Comparison of ENCODE assay signal across 9 mouse cellular contexts in genomic region chr9:124118489-124118888, GRCm38 (mm10). TPM values are rescaled to one million over a fixed set of nuclear protein-coding genes. Genes with fewer than 3 reads are reported as not detected.
A peak's percentile ranks its signal among the peaks of the same experiment; 100 is the strongest.
DNase-seq lines count a peak whose midpoint lies in the region; ATAC-seq and TF ChIP-seq lines count a peak whose summit lies in the region.
"Had no signal": no experiment of that assay in that cellular context is flagged by ENCODE, and none has a peak within 500 bp of the region (broad histone marks: within the 10 kb centered on the region; RNA-seq: fewer than 3 reads in every experiment).

No protein-coding gene starts in this region.

- no peak overlapping the region for H3K4me3 ChIP-seq in layer of hippocampus, adult 2 months
- no peak overlapping the region for H3K4me3 ChIP-seq in liver, embryonic 12.5 days
- no peak overlapping the region for H3K4me3 ChIP-seq in limb, embryonic 10.5 days
- H3K4me3 ChIP-seq: embryonic facial prominence, embryonic 12.5 days had no signal

- no peaks in the 10 kb centered on the region for H3K27me3 ChIP-seq in liver, embryonic 12.5 days (replicated peaks)
- no peaks in the 10 kb centered on the region for H3K27me3 ChIP-seq in limb, embryonic 10.5 days (ENCODE audit: low read depth, poor library complexity, severe bottlenecking)
- H3K27me3 ChIP-seq: embryonic facial prominence, embryonic 12.5 days had no signal

- no peak overlapping the region for H3K9ac ChIP-seq in liver, embryonic 12.5 days
- H3K9ac ChIP-seq: embryonic facial prominence, embryonic 12.5 days had no signal

- H3K4me1 ChIP-seq in liver, embryonic 12.5 days = peaks cover 7% of the 10 kb centered on the region
- no peaks in the 10 kb centered on the region for H3K4me1 ChIP-seq in limb, embryonic 10.5 days
- H3K4me1 ChIP-seq: embryonic facial prominence, embryonic 12.5 days had no signal

- TF ChIP-seq CTCF in layer of hippocampus, adult 2 months (conservative IDR thresholded peaks at IDR 0.05) = peak; percentile 58

- ATAC-seq in liver, embryonic 12.5 days = peak; percentile 62; the same call in 1 of the 2 replicates

- no peak for DNase-seq in layer of hippocampus, adult 2 months (ENCODE audit: low spot score in 2 of 2)
- no peak for DNase-seq in layer of hippocampus, adult 8-10 months (ENCODE audit: low spot score in 2 of 2)
- DNase-seq in R1 (ENCODE audit: low read depth, low spot score) = peak; percentile 16
- peak; percentile 41 to 70 for DNase-seq in spleen, adult 18-20 months
- no peak for DNase-seq in limb, embryonic 10.5 days (ENCODE audit: low spot score)
- DNase-seq in frontal cortex, postnatal 25 days (ENCODE audit: low spot score in 2 of 2) = no peak
- DNase-seq in gastrocnemius, postnatal 4 days (ENCODE audit: low spot score in 2 of 2) = no peak

- no peaks in the 10 kb centered on the region for H3K36me3 ChIP-seq in liver, embryonic 12.5 days
- H3K36me3 ChIP-seq in limb, embryonic 10.5 days = no peaks in the 10 kb centered on the region
- H3K36me3 ChIP-seq: embryonic facial prominence, embryonic 12.5 days had no signal

- H3K9me3 ChIP-seq in liver, embryonic 12.5 days (replicated peaks) = no peaks in the 10 kb centered on the region
- no peaks in the 10 kb centered on the region for H3K9me3 ChIP-seq in limb, embryonic 10.5 days (replicated peaks)
- H3K9me3 ChIP-seq: embryonic facial prominence, embryonic 12.5 days had no signal

- no peak overlapping the region for H3K4me2 ChIP-seq in liver, embryonic 12.5 days
- H3K4me2 ChIP-seq: embryonic facial prominence, embryonic 12.5 days had no signal

- no peak overlapping the region for H3K27ac ChIP-seq in layer of hippocampus, adult 2 months
- H3K27ac ChIP-seq in liver, embryonic 12.5 days = no peak overlapping the region
- H3K27ac ChIP-seq in limb, embryonic 10.5 days = no peak overlapping the region
- H3K27ac ChIP-seq: embryonic facial prominence, embryonic 12.5 days had no signal

- 81% methylated on average over 1 of the region's 1 CpGs for WGBS in liver, embryonic 12.5 days (ENCODE audit: insufficient replicate concordance)
- 94% methylated on average over 1 of the region's 1 CpGs for WGBS in limb, embryonic 10.5 days

RNA-seq across cellular contexts. Expression of gene Ccr5, which starts 2.9 kb away (rescaled TPM):
- 10 to 100 TPM in 1 of 2 experiments, 1 to 10 TPM in 1; 7.9 to 10.2 TPM for total RNA-seq in layer of hippocampus, adult 2 months (2021)
- 10 to 100 TPM in 3 of 4 experiments, 1 to 10 TPM in 1; 6.7 to 14.8 (median 13.9) TPM for total RNA-seq in layer of hippocampus, adult 8-10 months (2022)
- polyA plus RNA-seq in liver, embryonic 12.5 days (2016; fragmentation: Nextera tagmentation; extraction: Ambion mirVana) = 1.6 TPM in 2 replicates
- 0.15 and 0.30 TPM in 2 replicates for polyA plus RNA-seq in limb, embryonic 10.5 days (2016; fragmentation: Nextera tagmentation; extraction: Ambion mirVana)
- total RNA-seq in gastrocnemius, postnatal 4 days (2021) = under 1 TPM; 0.08 to 0.12 TPM

RNA-seq across cellular contexts. Expression of gene Ccr2, which starts 16.7 kb away (rescaled TPM):
- total RNA-seq in layer of hippocampus, adult 2 months (2021) = under 1 TPM in 1 of 2 experiments, not detected in 1; 0.23 TPM
- under 1 TPM in 2 of 4 experiments, not detected in 2; 0.11 to 0.31 TPM for total RNA-seq in layer of hippocampus, adult 8-10 months (2022)
- 1.9 TPM in 2 replicates for polyA plus RNA-seq in liver, embryonic 12.5 days (2016; fragmentation: Nextera tagmentation; extraction: Ambion mirVana)
- 0.14 and 0.48 TPM in 2 replicates for polyA plus RNA-seq in limb, embryonic 10.5 days (2016; fragmentation: Nextera tagmentation; extraction: Ambion mirVana)
- total RNA-seq in gastrocnemius, postnatal 4 days (2021) = 1 to 10 TPM in 1 of 2 experiments, under 1 TPM in 1; 0.98 to 1.2 TPM

Comparison
In these comparisons a context has a peak if more than half of its experiments do, and no peak if none do; other contexts are left out.
1. DNase-seq: peak in R1 (single experiment) and spleen, adult 18-20 months (2 of 2); none in layer of hippocampus, adult 2 months (0 of 2), layer of hippocampus, adult 8-10 months (0 of 2), limb, embryonic 10.5 days (single experiment), frontal cortex, postnatal 25 days (0 of 2) and gastrocnemius, postnatal 4 days (0 of 2).
2. RNA of gene Ccr5, which starts 2.9 kb away (total RNA-seq): 6.7 to 14.8 TPM in layer of hippocampus, adult 8-10 months and 7.9 to 10.2 TPM in layer of hippocampus, adult 2 months; 0.08 to 0.12 TPM in gastrocnemius, postnatal 4 days; every median in the first group is over 4 times any median in the second.